Mouse (Mus musculus): ENCODE results near the gene Fam205a1. TPM values are rescaled to one million over a fixed set of nuclear protein-coding genes. Genes with fewer than 3 reads are reported as not detected.
"Not testable (repeated sequence)": the region's sequence is repeated elsewhere in the genome, so short reads cannot be mapped to it uniquely, and the experiment has no call there.

Gene Fam205a1
- not detected in 2 replicates for polyA plus RNA-seq (2015; fragmentation: Nextera tagmentation; extraction: Ambion mirVana)

- not testable (repeated sequence) for H3K27ac ChIP-seq (ENCODE audit: low read length); H3K4me3 ChIP-seq (ENCODE audit: low read length); H3K9me3 ChIP-seq (ENCODE audit: low read length); H3K9ac ChIP-seq (replicated peaks; ENCODE audit: low read length); ATAC-seq (ENCODE audit: low FRiP score, low TSS enrichment); H3K4me1 ChIP-seq (ENCODE audit: insufficient read depth, low read length); H3K36me3 ChIP-seq (ENCODE audit: insufficient read depth, low read length); H3K27me3 ChIP-seq (ENCODE audit: insufficient read depth, low read length); H3K4me2 ChIP-seq (replicated peaks; ENCODE audit: low read depth, low read length)
- 78% methylated on average over 1 of the region's 1 CpGs for WGBS
Observed at GRCm38 (mm10) chr4:42853788-42854187, at the start of gene Fam205a1. TSS of gene Fam205a1 (minus strand) at chr4:42853888.

- H3K36me3 ChIP-seq (ENCODE audit: insufficient read depth, low read length), result no peaks in the 10 kb centered on the region
- ATAC-seq (ENCODE audit: low FRiP score, low TSS enrichment), result no peak
- no peaks in the 10 kb centered on the region for H3K9me3 ChIP-seq (ENCODE audit: low read length)
- H3K9ac ChIP-seq (replicated peaks; ENCODE audit: low read length), result no peak overlapping the region
- H3K4me1 ChIP-seq (ENCODE audit: insufficient read depth, low read length), result no peaks in the 10 kb centered on the region
- H3K27me3 ChIP-seq (ENCODE audit: insufficient read depth, low read length), result no peaks in the 10 kb centered on the region
- 84% methylated on average over 5 of the region's 5 CpGs for WGBS
- H3K27ac ChIP-seq (ENCODE audit: low read length), result no peak overlapping the region
- H3K4me3 ChIP-seq (ENCODE audit: low read length), result no peak overlapping the region
- H3K4me2 ChIP-seq (replicated peaks; ENCODE audit: low read depth, low read length), result no peak overlapping the region
Observed at GRCm38 (mm10) chr4:42902730-42903129, 49.0 kb upstream of the Fam205a1 start.

- ATAC-seq (ENCODE audit: low FRiP score, low TSS enrichment), result no peak
- no peak overlapping the region for H3K4me2 ChIP-seq (replicated peaks; ENCODE audit: low read depth, low read length)
- no peaks in the 10 kb centered on the region for H3K36me3 ChIP-seq (ENCODE audit: insufficient read depth, low read length)
- H3K27ac ChIP-seq (ENCODE audit: low read length), result no peak overlapping the region
- H3K9ac ChIP-seq (replicated peaks; ENCODE audit: low read length), result no peak overlapping the region
- no peak overlapping the region for H3K4me3 ChIP-seq (ENCODE audit: low read length)
- H3K27me3 ChIP-seq (ENCODE audit: insufficient read depth, low read length), result no peaks in the 10 kb centered on the region
- 57% methylated on average over 9 of the region's 9 CpGs for WGBS
- H3K9me3 ChIP-seq (ENCODE audit: low read length), result no peaks in the 10 kb centered on the region
- no peaks in the 10 kb centered on the region for H3K4me1 ChIP-seq (ENCODE audit: insufficient read depth, low read length)
Observed at GRCm38 (mm10) chr4:42902174-42902573, 48.5 kb upstream of the Fam205a1 start.

GRCm38 (mm10) chr4:42900878-42901277 lies 47.2 kb upstream of the Fam205a1 start:
- WGBS, result 75% methylated on average over 5 of the region's 5 CpGs
- no peak overlapping the region for H3K4me2 ChIP-seq (replicated peaks; ENCODE audit: low read depth, low read length)
- H3K9me3 ChIP-seq (ENCODE audit: low read length), result no peaks in the 10 kb centered on the region
- no peak for ATAC-seq (ENCODE audit: low FRiP score, low TSS enrichment)
- H3K27ac ChIP-seq (ENCODE audit: low read length), result no peak overlapping the region
- H3K36me3 ChIP-seq (ENCODE audit: insufficient read depth, low read length), result no peaks in the 10 kb centered on the region
- H3K9ac ChIP-seq (replicated peaks; ENCODE audit: low read length), result no peak overlapping the region
- H3K4me3 ChIP-seq (ENCODE audit: low read length), result no peak overlapping the region
- H3K4me1 ChIP-seq (ENCODE audit: insufficient read depth, low read length), result no peaks in the 10 kb centered on the region
- no peaks in the 10 kb centered on the region for H3K27me3 ChIP-seq (ENCODE audit: insufficient read depth, low read length)

GRCm38 (mm10) chr4:42898914-42899313 lies 45.2 kb upstream of the Fam205a1 start:
- ATAC-seq (ENCODE audit: low FRiP score, low TSS enrichment), result no peak
- no peaks in the 10 kb centered on the region for H3K27me3 ChIP-seq (ENCODE audit: insufficient read depth, low read length)
- WGBS, result 44% methylated on average over 3 of the region's 3 CpGs
- no peak overlapping the region for H3K9ac ChIP-seq (replicated peaks; ENCODE audit: low read length)
- H3K9me3 ChIP-seq (ENCODE audit: low read length), result no peaks in the 10 kb centered on the region
- no peaks in the 10 kb centered on the region for H3K4me1 ChIP-seq (ENCODE audit: insufficient read depth, low read length)
- H3K36me3 ChIP-seq (ENCODE audit: insufficient read depth, low read length), result no peaks in the 10 kb centered on the region
- no peak overlapping the region for H3K27ac ChIP-seq (ENCODE audit: low read length)
- no peak overlapping the region for H3K4me2 ChIP-seq (replicated peaks; ENCODE audit: low read depth, low read length)
- H3K4me3 ChIP-seq (ENCODE audit: low read length), result no peak overlapping the region

- no peaks in the 10 kb centered on the region for H3K9me3 ChIP-seq (ENCODE audit: low read length)
- no peak for ATAC-seq (ENCODE audit: low FRiP score, low TSS enrichment)
- no peaks in the 10 kb centered on the region for H3K27me3 ChIP-seq (ENCODE audit: insufficient read depth, low read length)
- no peak overlapping the region for H3K4me3 ChIP-seq (ENCODE audit: low read length)
- no peak overlapping the region for H3K27ac ChIP-seq (ENCODE audit: low read length)
- H3K4me1 ChIP-seq (ENCODE audit: insufficient read depth, low read length), result no peaks in the 10 kb centered on the region
- H3K9ac ChIP-seq (replicated peaks; ENCODE audit: low read length), result no peak overlapping the region
- no peaks in the 10 kb centered on the region for H3K36me3 ChIP-seq (ENCODE audit: insufficient read depth, low read length)
- no peak overlapping the region for H3K4me2 ChIP-seq (replicated peaks; ENCODE audit: low read depth, low read length)
- 77% methylated on average over 7 of the region's 7 CpGs for WGBS
Observed at GRCm38 (mm10) chr4:42895118-42895517, 41.4 kb upstream of the Fam205a1 start.

- Histone ChIP-seq H3K27me3 (ENCODE audit: insufficient read depth, low read length) (no peaks in the 10 kb centered on the region), H3K27ac (ENCODE audit: low read length) (no peak overlapping the region), H3K4me2 (replicated peaks; ENCODE audit: low read depth, low read length) (no peak overlapping the region), H3K4me3 (ENCODE audit: low read length) (no peak overlapping the region), H3K4me1 (ENCODE audit: insufficient read depth, low read length) (no peaks in the 10 kb centered on the region), H3K9ac (replicated peaks; ENCODE audit: low read length) (no peak overlapping the region), H3K36me3 (ENCODE audit: insufficient read depth, low read length) (no peaks in the 10 kb centered on the region), H3K9me3 (ENCODE audit: low read length) (no peaks in the 10 kb centered on the region)
- WGBS, result 67% methylated on average over 7 of the region's 7 CpGs
- ATAC-seq (ENCODE audit: low FRiP score, low TSS enrichment), result no peak
Observed at GRCm38 (mm10) chr4:42891176-42891575, 37.5 kb upstream of the Fam205a1 start.

- WGBS, result 97% methylated on average over 6 of the region's 6 CpGs
- no peak for ATAC-seq (ENCODE audit: low FRiP score, low TSS enrichment)
Observed at GRCm38 (mm10) chr4:42888806-42889205, 35.1 kb upstream of the Fam205a1 start.

GRCm38 (mm10) chr4:42886926-42887325 lies 33.2 kb upstream of the Fam205a1 start:
- no peak overlapping the region for H3K4me3 ChIP-seq (ENCODE audit: low read length)
- H3K4me2 ChIP-seq (replicated peaks; ENCODE audit: low read depth, low read length), result no peak overlapping the region
- H3K36me3 ChIP-seq (ENCODE audit: insufficient read depth, low read length), result no peaks in the 10 kb centered on the region
- 90% methylated on average over 6 of the region's 6 CpGs for WGBS
- no peak for ATAC-seq (ENCODE audit: low FRiP score, low TSS enrichment)
- H3K9ac ChIP-seq (replicated peaks; ENCODE audit: low read length), result no peak overlapping the region
- H3K4me1 ChIP-seq (ENCODE audit: insufficient read depth, low read length), result no peaks in the 10 kb centered on the region
- H3K9me3 ChIP-seq (ENCODE audit: low read length), result no peaks in the 10 kb centered on the region
- no peak overlapping the region for H3K27ac ChIP-seq (ENCODE audit: low read length)
- no peaks in the 10 kb centered on the region for H3K27me3 ChIP-seq (ENCODE audit: insufficient read depth, low read length)

More at GRCm38 (mm10) chr4:42888806-42889205, 35.1 kb upstream of the Fam205a1 start:
- no peak overlapping the region for H3K4me3 ChIP-seq (ENCODE audit: low read length)
- H3K4me1 ChIP-seq (ENCODE audit: insufficient read depth, low read length), result no peaks in the 10 kb centered on the region
- no peaks in the 10 kb centered on the region for H3K36me3 ChIP-seq (ENCODE audit: insufficient read depth, low read length)
- H3K9ac ChIP-seq (replicated peaks; ENCODE audit: low read length), result no peak overlapping the region
- H3K4me2 ChIP-seq (replicated peaks; ENCODE audit: low read depth, low read length), result no peak overlapping the region
- no peaks in the 10 kb centered on the region for H3K9me3 ChIP-seq (ENCODE audit: low read length)
- no peaks in the 10 kb centered on the region for H3K27me3 ChIP-seq (ENCODE audit: insufficient read depth, low read length)
- H3K27ac ChIP-seq (ENCODE audit: low read length), result no peak overlapping the region

GRCm38 (mm10) chr4:42880677-42880948 lies 26.9 kb upstream of the Fam205a1 start:
- H3K27me3 ChIP-seq (ENCODE audit: insufficient read depth, low read length), result no peaks in the 10 kb centered on the region
- no peak overlapping the region for H3K27ac ChIP-seq (ENCODE audit: low read length)
- no peak for ATAC-seq (ENCODE audit: low FRiP score, low TSS enrichment)
- no peaks in the 10 kb centered on the region for H3K9me3 ChIP-seq (ENCODE audit: low read length)
- 57% methylated on average over 1 of the region's 1 CpGs for WGBS
- H3K9ac ChIP-seq (replicated peaks; ENCODE audit: low read length), result no peak overlapping the region
- no peaks in the 10 kb centered on the region for H3K4me1 ChIP-seq (ENCODE audit: insufficient read depth, low read length)
- no peak overlapping the region for H3K4me2 ChIP-seq (replicated peaks; ENCODE audit: low read depth, low read length)
- no peak overlapping the region for H3K4me3 ChIP-seq (ENCODE audit: low read length)
- H3K36me3 ChIP-seq (ENCODE audit: insufficient read depth, low read length), result no peaks in the 10 kb centered on the region

Measured in kidney, embryonic 16.5 days (tissue).